Mouse (Mus musculus) limb, embryonic 13.5 days (tissue): ENCODE results near the gene Nup188. TPM values are rescaled to one million over a fixed set of nuclear protein-coding genes. Genes with fewer than 3 reads are reported as not detected.

Experiments used
- ATAC-seq: fragments of 200-750 bp; cut with Nextera tagmentation; 2 replicates; pipeline ENCODE4 v1.8.0; 2017; ENCODE audit warnings: low read depth, moderate number of reproducible peaks, moderate TSS enrichment; ENCODE audit not compliant: low FRiP score
- H3K27ac ChIP-seq: fragments of 300-500 bp; sonication (generic); 2 replicates; pipeline ENCODE4 v1.5.1; 2015; ENCODE audit warnings: inconsistent platforms, mild to moderate bottlenecking, moderate library complexity
- H3K27me3 ChIP-seq: fragments of 300-500 bp; sonication (generic); 2 replicates; pipeline ENCODE4 v1.6.1; 2015; ENCODE audit warnings: mild to moderate bottlenecking, inconsistent platforms
- H3K36me3 ChIP-seq: fragments of 300-500 bp; sonication (generic); 2 replicates; pipeline ENCODE4 v1.6.1; 2015; ENCODE audit warnings: inconsistent platforms, mild to moderate bottlenecking, moderate library complexity
- H3K4me1 ChIP-seq: fragments of 300-500 bp; sonication (generic); 2 replicates; pipeline ENCODE4 v1.6.1; 2015; ENCODE audit warnings: inconsistent platforms
- H3K4me2 ChIP-seq: fragments of 300-500 bp; sonication (generic); replicated peaks from 2 replicates; pipeline ENCODE4 v1.6.1; 2015; ENCODE audit warnings: inconsistent platforms, mild to moderate bottlenecking, moderate library complexity
- H3K4me3 ChIP-seq: fragments of 300-500 bp; sonication (generic); 2 replicates; pipeline ENCODE4 v1.5.1; 2015; ENCODE audit warnings: moderate library complexity, mild to moderate bottlenecking, inconsistent platforms
- H3K9ac ChIP-seq: fragments of 300-500 bp; sonication (generic); 2 replicates; pipeline ENCODE4 v1.6.1; 2015; ENCODE audit warnings: mild to moderate bottlenecking, inconsistent platforms
- H3K9me3 ChIP-seq: fragments of 300-500 bp; sonication (generic); 2 replicates; pipeline ENCODE4 v1.6.1; 2016; ENCODE audit warnings: inconsistent platforms
- WGBS: fragments of 180-500 bp; shearing (Covaris S2); methylation state at CpG from one replicate; pipeline ENCODE4 v1.1.7; 2015; 5-methylcytosine and 5-hydroxymethylcytosine counted together
- polyA plus RNA-seq: library from polyadenylated mRNA; unstranded; fragments of >200 nt; fragmentation: Nextera tagmentation; extraction: Ambion mirVana; gene quantifications from 2 replicates; pipeline ENCODE4 v1.2.1, GENCODE M21; 2015

Nup188 gene
- polyA plus RNA-seq, 1 experiment from 2014 or later = 41.2 TPM

- no peak for ATAC-seq
- WGBS = 93% methylated on average over 2 of the region's 2 CpGs
Measured at GRCm38 (mm10) chr2:30311481-30311880, 25.3 kb downstream of the Nup188 start.

DNA sequence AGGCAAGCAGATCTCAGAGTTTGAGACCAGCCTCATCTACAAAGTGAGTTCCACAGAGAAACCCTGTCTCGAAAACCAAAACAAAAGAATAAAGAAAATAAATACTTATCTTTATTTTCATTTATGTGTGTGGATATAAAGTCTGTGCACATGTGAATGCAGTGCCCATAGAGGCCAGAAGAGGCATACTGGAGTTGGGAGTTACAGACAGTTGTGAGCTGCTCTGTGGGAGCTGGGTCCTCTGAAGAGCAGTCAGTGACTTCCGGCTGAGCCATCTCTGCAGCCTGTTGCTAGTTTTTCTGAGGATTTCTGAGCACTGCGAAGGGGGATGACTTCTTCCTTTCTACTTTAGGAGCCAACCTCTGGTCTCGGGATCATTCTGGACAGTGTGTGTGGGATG lies 29.9 kb downstream of the Nup188 start:
- no peaks in the 10 kb centered on the region for H3K4me1 ChIP-seq
- no peak overlapping the region for H3K9ac ChIP-seq
- ATAC-seq = no peak
- H3K4me2 ChIP-seq = no peak overlapping the region
- H3K36me3 ChIP-seq = peaks cover 92% of the 10 kb centered on the region
- no peaks in the 10 kb centered on the region for H3K9me3 ChIP-seq
- 95% methylated on average over 4 of the region's 4 CpGs for WGBS
- no peak overlapping the region for H3K4me3 ChIP-seq
- H3K27me3 ChIP-seq = no peaks in the 10 kb centered on the region
- H3K27ac ChIP-seq = no peak overlapping the region

More at GRCm38 (mm10) chr2:30311481-30311880, 25.3 kb downstream of the Nup188 start:
- peaks cover 96% of the 10 kb centered on the region for H3K36me3 ChIP-seq
- no peak overlapping the region for H3K9ac ChIP-seq
- no peaks in the 10 kb centered on the region for H3K27me3 ChIP-seq
- H3K4me2 ChIP-seq = no peak overlapping the region
- no peaks in the 10 kb centered on the region for H3K4me1 ChIP-seq
- H3K27ac ChIP-seq = no peak overlapping the region
- H3K9me3 ChIP-seq = no peaks in the 10 kb centered on the region
- no peak overlapping the region for H3K4me3 ChIP-seq

DNA sequence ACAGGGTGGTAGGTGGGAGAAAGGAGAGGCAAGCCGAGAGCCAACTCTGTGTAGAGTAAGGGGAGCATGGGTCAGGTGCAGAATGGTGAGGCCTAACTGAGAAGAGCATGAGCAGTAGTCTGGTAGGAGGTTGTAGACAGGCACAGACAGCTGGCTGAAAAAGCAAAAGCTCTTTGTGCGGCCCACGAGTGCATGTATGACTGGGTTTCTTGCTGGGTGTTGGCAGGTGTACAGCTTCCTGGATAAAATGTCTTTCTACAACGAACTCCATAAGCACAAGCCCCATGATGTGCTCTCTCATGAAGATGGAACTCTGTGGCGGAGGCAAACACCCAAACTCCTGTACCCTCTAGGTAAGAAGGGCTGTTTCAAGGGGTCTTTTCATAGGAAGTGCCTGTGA lies 30.8 kb downstream of the Nup188 start:
- no peak overlapping the region for H3K4me2 ChIP-seq
- H3K4me1 ChIP-seq = no peaks in the 10 kb centered on the region
- peaks cover 94% of the 10 kb centered on the region for H3K36me3 ChIP-seq
- 91% methylated on average over 5 of the region's 5 CpGs for WGBS
- ATAC-seq = no peak
- no peaks in the 10 kb centered on the region for H3K9me3 ChIP-seq
- H3K4me3 ChIP-seq = no peak overlapping the region
- H3K9ac ChIP-seq = no peak overlapping the region
- H3K27ac ChIP-seq = no peak overlapping the region
- H3K27me3 ChIP-seq = no peaks in the 10 kb centered on the region

GRCm38 (mm10) chr2:30319260-30319659 lies 33.1 kb downstream of the Nup188 start:
- no peak overlapping the region for H3K9ac ChIP-seq
- H3K4me2 ChIP-seq = no peak overlapping the region
- H3K9me3 ChIP-seq = no peaks in the 10 kb centered on the region
- 89% methylated on average over 4 of the region's 4 CpGs for WGBS
- no peak overlapping the region for H3K27ac ChIP-seq
- no peak overlapping the region for H3K4me3 ChIP-seq
- H3K36me3 ChIP-seq = peaks cover 94% of the 10 kb centered on the region
- no peaks in the 10 kb centered on the region for H3K27me3 ChIP-seq
- H3K4me1 ChIP-seq = no peaks in the 10 kb centered on the region
- no peak for ATAC-seq

- no peak overlapping the region for H3K27ac ChIP-seq
- H3K4me3 ChIP-seq = no peak overlapping the region
- no peaks in the 10 kb centered on the region for H3K4me1 ChIP-seq
- no peaks in the 10 kb centered on the region for H3K27me3 ChIP-seq
- H3K36me3 ChIP-seq = peaks cover 94% of the 10 kb centered on the region
- ATAC-seq = no peak
- WGBS = 91% methylated on average over 7 of the region's 7 CpGs
- no peaks in the 10 kb centered on the region for H3K9me3 ChIP-seq
- H3K9ac ChIP-seq = no peak overlapping the region
- H3K4me2 ChIP-seq = no peak overlapping the region
Measured at GRCm38 (mm10) chr2:30323111-30323510, 36.9 kb downstream of the Nup188 start.

- ATAC-seq = no peak
- Histone ChIP-seq H3K9me3 (no peaks in the 10 kb centered on the region), H3K4me3 (no peak overlapping the region), H3K36me3 (peaks cover 98% of the 10 kb centered on the region), H3K27me3 (no peaks in the 10 kb centered on the region), H3K4me1 (no peaks in the 10 kb centered on the region), H3K27ac (no peak overlapping the region), H3K4me2 (no peak overlapping the region), H3K9ac (no peak overlapping the region)
- WGBS = 94% methylated on average over 5 of the region's 5 CpGs
Measured at GRCm38 (mm10) chr2:30325296-30325695, 39.1 kb downstream of the Nup188 start.

- Histone ChIP-seq H3K9me3 (no peaks in the 10 kb centered on the region), H3K27ac (no peak overlapping the region), H3K4me3 (no peak overlapping the region), H3K4me2 (no peak overlapping the region), H3K9ac (no peak overlapping the region), H3K27me3 (no peaks in the 10 kb centered on the region), H3K36me3 (peaks cover 98% of the 10 kb centered on the region), H3K4me1 (no peaks in the 10 kb centered on the region)
- WGBS = 85% methylated on average over 7 of the region's 7 CpGs
- no peak for ATAC-seq
Measured at GRCm38 (mm10) chr2:30327276-30327675, 41.1 kb downstream of the Nup188 start.

DNA sequence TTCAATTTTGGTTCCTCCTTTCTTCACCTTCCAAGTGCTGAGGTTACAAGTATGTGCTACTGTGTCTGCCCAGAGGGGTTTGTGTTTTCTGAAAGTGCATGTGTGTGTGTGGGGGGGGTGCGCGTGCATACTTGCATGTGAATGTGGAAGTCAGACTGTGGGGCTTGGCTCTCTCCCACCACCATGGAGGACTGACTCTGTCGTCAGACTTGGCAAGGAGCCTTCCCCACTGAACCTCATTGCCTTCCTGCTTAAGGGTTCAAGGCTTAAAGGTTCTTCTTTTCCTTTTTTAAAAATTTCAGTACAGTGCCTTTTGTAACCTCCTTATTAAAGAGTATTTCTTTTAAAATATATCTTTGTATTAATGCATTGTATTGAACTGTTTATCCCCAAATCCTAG lies 42.6 kb downstream of the Nup188 start:
- ATAC-seq = no peak
- peaks cover 98% of the 10 kb centered on the region for H3K36me3 ChIP-seq
- no peak overlapping the region for H3K4me3 ChIP-seq
- H3K27me3 ChIP-seq = no peaks in the 10 kb centered on the region
- H3K27ac ChIP-seq = no peak overlapping the region
- no peak overlapping the region for H3K9ac ChIP-seq
- no peak overlapping the region for H3K4me2 ChIP-seq
- 90% methylated on average over 3 of the region's 3 CpGs for WGBS
- no peaks in the 10 kb centered on the region for H3K4me1 ChIP-seq
- no peaks in the 10 kb centered on the region for H3K9me3 ChIP-seq

DNA sequence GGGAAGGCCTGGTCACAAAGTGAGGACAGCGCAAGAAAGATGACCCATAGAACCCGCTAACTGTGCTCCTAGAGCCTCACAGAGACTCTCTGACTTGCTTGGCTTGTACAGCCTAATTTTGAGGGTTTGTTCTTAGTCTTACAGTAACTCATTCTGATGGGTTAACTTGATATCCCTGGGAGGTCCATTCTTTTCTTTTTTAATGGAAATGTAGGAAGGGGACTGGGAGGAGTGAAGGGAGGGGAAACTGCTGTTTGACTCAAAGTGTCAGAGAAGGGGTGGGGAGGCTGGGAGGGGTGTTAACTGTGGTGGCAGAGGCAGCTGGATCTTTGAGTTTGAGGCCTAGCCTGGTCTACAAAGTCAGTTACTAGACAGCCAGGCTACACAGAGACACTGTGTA lies 49.1 kb downstream of the Nup188 start:
- Histone ChIP-seq H3K36me3 (peaks cover 98% of the 10 kb centered on the region), H3K4me3 (no peak overlapping the region), H3K4me2 (no peak overlapping the region), H3K27me3 (no peaks in the 10 kb centered on the region), H3K4me1 (no peaks in the 10 kb centered on the region), H3K9ac (no peak overlapping the region), H3K9me3 (no peaks in the 10 kb centered on the region), H3K27ac (no peak overlapping the region)
- no peak for ATAC-seq
- 94% methylated on average over 2 of the region's 2 CpGs for WGBS

- Histone ChIP-seq H3K4me3 (no peak overlapping the region), H3K4me1 (no peaks in the 10 kb centered on the region), H3K4me2 (no peak overlapping the region), H3K9me3 (no peaks in the 10 kb centered on the region), H3K27me3 (no peaks in the 10 kb centered on the region), H3K27ac (no peak overlapping the region), H3K9ac (no peak overlapping the region), H3K36me3 (peaks cover 98% of the 10 kb centered on the region)
- 83% methylated on average over 16 of the region's 16 CpGs for WGBS
- ATAC-seq = no peak
Measured at GRCm38 (mm10) chr2:30336174-30336915, 50.1 kb downstream of the Nup188 start.

DNA sequence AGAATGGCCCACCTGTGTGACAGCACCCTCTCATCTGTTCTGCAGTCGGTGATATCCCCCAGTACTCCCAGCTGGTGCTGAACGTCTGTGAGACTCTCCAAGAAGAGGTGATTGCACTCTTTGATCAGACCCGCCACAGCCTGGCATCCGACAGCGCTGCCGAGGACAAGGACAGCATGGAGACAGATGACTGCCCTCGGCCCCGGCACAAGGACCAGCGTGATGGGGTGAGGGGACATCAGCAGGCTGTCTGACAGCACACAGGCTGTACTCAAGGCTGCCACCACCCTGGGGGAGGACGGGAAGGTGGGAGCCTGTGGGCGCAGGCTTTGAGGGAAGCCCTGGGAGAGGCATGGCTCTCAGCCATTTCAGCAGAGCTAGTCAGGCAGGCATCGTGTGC lies 51.0 kb downstream of the Nup188 start:
- H3K4me2 ChIP-seq = no peak overlapping the region
- H3K36me3 ChIP-seq = peaks cover 98% of the 10 kb centered on the region
- no peaks in the 10 kb centered on the region for H3K9me3 ChIP-seq
- H3K4me1 ChIP-seq = no peaks in the 10 kb centered on the region
- 61% methylated on average over 12 of the region's 12 CpGs for WGBS
- H3K27me3 ChIP-seq = no peaks in the 10 kb centered on the region
- no peak overlapping the region for H3K27ac ChIP-seq
- ATAC-seq = no peak
- H3K4me3 ChIP-seq = no peak overlapping the region
- no peak overlapping the region for H3K9ac ChIP-seq

- ATAC-seq = no peak
Measured at GRCm38 (mm10) chr2:30342061-30342460, 55.9 kb downstream of the Nup188 start.

GRCm38 (mm10) chr2:30342544-30342943 lies 56.3 kb downstream of the Nup188 start:
- Histone ChIP-seq H3K9ac (no peak overlapping the region), H3K4me1 (peaks cover 3% of the 10 kb centered on the region; the same call in 1 of the 2 replicates), H3K4me3 (no peak overlapping the region), H3K4me2 (no peak overlapping the region), H3K9me3 (no peaks in the 10 kb centered on the region), H3K36me3 (peaks cover 98% of the 10 kb centered on the region), H3K27me3 (no peaks in the 10 kb centered on the region), H3K27ac (no peak overlapping the region)
- 91% methylated on average over 7 of the region's 7 CpGs for WGBS
- ATAC-seq = no peak

More at GRCm38 (mm10) chr2:30342061-30342460, 55.9 kb downstream of the Nup188 start:
- no peak overlapping the region for H3K27ac ChIP-seq
- no peaks in the 10 kb centered on the region for H3K9me3 ChIP-seq
- H3K4me3 ChIP-seq = no peak overlapping the region
- peaks cover 98% of the 10 kb centered on the region for H3K36me3 ChIP-seq
- WGBS = 93% methylated on average over 3 of the region's 3 CpGs
- H3K27me3 ChIP-seq = no peaks in the 10 kb centered on the region
- peaks cover 3% of the 10 kb centered on the region; the same call in 1 of the 2 replicates for H3K4me1 ChIP-seq
- H3K4me2 ChIP-seq = no peak overlapping the region
- H3K9ac ChIP-seq = no peak overlapping the region
